Mouse (Mus musculus) megakaryocyte, embryonic 14.5 days (primary cell): Measurements from ENCODE around the gene Eid1.

Experiments
- FLI1 ChIP-seq: IDR thresholded peaks from 2 replicates; pipeline ENCODE4 v1.6.1; 2012; ENCODE audit warnings: low read length, inconsistent platforms, mixed read lengths
- GATA1 ChIP-seq: IDR thresholded peaks from 3 replicates; pipeline ENCODE4 v1.6.1; 2012; ENCODE audit warnings: mixed read lengths, low read length, inconsistent platforms, borderline replicate concordance

DNA sequence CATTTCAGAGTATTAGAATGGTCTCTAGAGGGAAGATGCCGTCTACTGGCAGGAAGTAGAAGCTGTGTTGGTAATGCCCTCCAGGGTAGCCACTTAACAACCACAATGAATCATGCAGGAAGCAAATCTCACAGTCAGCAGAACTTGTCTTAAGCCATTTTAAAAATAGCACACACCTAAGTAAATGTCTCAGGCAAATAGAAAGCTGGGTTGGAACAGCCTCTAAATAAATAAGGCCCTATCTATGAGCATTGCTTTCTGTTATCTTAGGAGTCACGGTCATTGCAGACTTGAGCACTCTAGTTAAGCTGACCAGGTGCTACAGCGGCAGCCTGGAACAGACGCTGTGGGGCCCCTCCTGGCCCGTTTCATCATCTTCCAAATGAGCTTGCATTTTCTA is 5.7 kb upstream of the Eid1 start:
- TF ChIP-seq GATA1 (no peak), FLI1 (no peak)
